Mouse (Mus musculus) kidney, postnatal 0 days (tissue): ENCODE results near the gene Fasl. TPM values are rescaled to one million over a fixed set of nuclear protein-coding genes. Genes with fewer than 3 reads are reported as not detected.

ENCODE experiments used
- ATAC-seq: fragments of 200-750 bp; cut with Nextera tagmentation; replicated peaks from 2 replicates; pipeline ENCODE4 v1.8.0; 2017; ENCODE audit warnings: low read depth, moderate number of reproducible peaks, moderate TSS enrichment, moderate library complexity; ENCODE audit not compliant: low FRiP score
- DNase-seq: peaks from one replicate; pipeline ENCODE4 v3.0.0-alpha.2; 2016; ENCODE audit warnings: low spot score
- H3K27ac ChIP-seq: fragments of 300-500 bp; sonication (generic); 2 replicates; pipeline ENCODE4 v1.5.1; 2014; ENCODE audit warnings: mild to moderate bottlenecking
- H3K27me3 ChIP-seq: fragments of 300-500 bp; sonication (generic); 2 replicates; pipeline ENCODE4 v1.6.1; 2014; ENCODE audit warnings: low read length, mixed read lengths; ENCODE audit not compliant: insufficient read depth
- H3K36me3 ChIP-seq: fragments of 300-500 bp; sonication (generic); 2 replicates; pipeline ENCODE4 v1.6.1; 2014; ENCODE audit warnings: low read length, mixed read lengths; ENCODE audit not compliant: insufficient read depth
- H3K4me1 ChIP-seq: fragments of 300-500 bp; sonication (generic); replicated peaks from 2 replicates; pipeline ENCODE4 v1.6.1; 2014; ENCODE audit warnings: antibody characterized with exemption, low read length, mixed read lengths; ENCODE audit not compliant: insufficient read depth
- H3K4me2 ChIP-seq: fragments of 300-500 bp; sonication (generic); 2 replicates; pipeline ENCODE4 v1.6.1; 2014; ENCODE audit warnings: mild to moderate bottlenecking, low read length, moderate library complexity, mixed read lengths
- H3K4me3 ChIP-seq: fragments of 300-500 bp; sonication (generic); replicated peaks from 2 replicates; pipeline ENCODE4 v1.5.1; 2014; ENCODE audit warnings: low read depth, low read length
- H3K9ac ChIP-seq: fragments of 300-500 bp; sonication (generic); 2 replicates; pipeline ENCODE4 v1.6.1; 2014; ENCODE audit warnings: low read depth, low read length
- H3K9me3 ChIP-seq: fragments of 300-500 bp; sonication (generic); replicated peaks from 2 replicates; pipeline ENCODE4 v1.6.1; 2016; ENCODE audit warnings: low read length, inconsistent platforms, mixed read lengths
- CTCF ChIP-seq: IDR thresholded peaks from 2 replicates; pipeline ENCODE4 v1.5.1; 2016; ENCODE audit warnings: antibody characterized with exemption, low read depth, mild to moderate bottlenecking, moderate library complexity
- WGBS: fragments of 180-500 bp; shearing (Covaris S2); extraction: QIAGEN DNeasy Blood & Tissue Kit; methylation state at CpG from one replicate; pipeline ENCODE4 v1.1.7; 2014; 5-methylcytosine and 5-hydroxymethylcytosine counted together
- polyA plus RNA-seq: library from polyadenylated mRNA; unstranded; fragments of >200 nt; fragmentation: Nextera tagmentation; extraction: Ambion mirVana; gene quantifications from 2 replicates; pipeline ENCODE4 v1.2.1, GENCODE M21; 2015

The Fasl gene
- polyA plus RNA-seq, 1 experiment from 2014 or later, result not detected

DNA sequence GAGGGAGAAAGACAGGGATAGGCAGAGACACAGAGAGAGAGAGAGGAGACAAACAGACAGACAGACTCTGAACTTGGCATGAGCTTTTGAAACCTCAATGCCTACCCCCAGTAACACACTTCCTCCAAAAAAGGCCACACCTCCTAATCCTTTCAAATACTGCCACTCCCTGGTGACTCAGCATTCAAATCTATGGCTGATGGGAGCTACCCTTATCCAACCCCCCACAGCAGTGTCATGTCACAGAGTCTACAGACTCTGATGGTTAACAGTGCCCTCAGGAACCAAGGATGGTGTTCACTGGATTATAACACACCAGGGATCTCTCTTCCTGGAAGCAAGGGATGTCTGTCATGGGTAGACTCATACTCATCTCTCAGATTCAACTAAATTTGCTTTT is 11.5 kb upstream of the Fasl start:
- no peak for ATAC-seq
- no peak for DNase-seq
- Histone ChIP-seq H3K27me3 (no peaks in the 10 kb centered on the region), H3K4me2 (no peak overlapping the region), H3K9ac (no peak overlapping the region), H3K27ac (no peak overlapping the region), H3K4me3 (no peak overlapping the region), H3K9me3 (no peaks in the 10 kb centered on the region), H3K4me1 (no peaks in the 10 kb centered on the region), H3K36me3 (no peaks in the 10 kb centered on the region)
- TF ChIP-seq CTCF, result no peak

DNA sequence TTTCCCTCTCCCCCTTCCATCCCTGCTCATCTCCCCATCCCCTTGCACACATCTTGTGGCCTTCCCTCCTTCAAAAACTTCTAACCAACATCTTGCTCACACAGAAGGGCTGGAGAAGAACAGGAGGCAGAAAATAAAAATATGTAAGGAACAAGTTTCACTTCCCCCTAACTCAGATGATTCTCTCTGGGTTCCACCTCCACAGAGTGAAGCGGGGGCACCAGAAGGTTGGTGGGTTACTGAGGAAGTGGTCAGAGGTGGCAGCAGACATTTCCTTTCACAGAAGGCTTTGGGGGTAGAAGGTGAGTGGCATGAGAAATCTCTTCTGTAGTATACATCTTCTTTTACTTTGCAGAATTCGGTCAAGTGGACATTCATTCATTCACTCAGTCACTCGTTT is 10.6 kb upstream of the Fasl start:
- Histone ChIP-seq H3K9ac (no peak overlapping the region), H3K27me3 (no peaks in the 10 kb centered on the region), H3K4me3 (no peak overlapping the region), H3K27ac (no peak overlapping the region), H3K4me2 (no peak overlapping the region), H3K36me3 (no peaks in the 10 kb centered on the region), H3K4me1 (no peaks in the 10 kb centered on the region), H3K9me3 (no peaks in the 10 kb centered on the region)
- no peak for TF ChIP-seq CTCF
- ATAC-seq, result no peak
- DNase-seq, result no peak
- WGBS, result 94% methylated on average over 3 of the region's 3 CpGs

DNA sequence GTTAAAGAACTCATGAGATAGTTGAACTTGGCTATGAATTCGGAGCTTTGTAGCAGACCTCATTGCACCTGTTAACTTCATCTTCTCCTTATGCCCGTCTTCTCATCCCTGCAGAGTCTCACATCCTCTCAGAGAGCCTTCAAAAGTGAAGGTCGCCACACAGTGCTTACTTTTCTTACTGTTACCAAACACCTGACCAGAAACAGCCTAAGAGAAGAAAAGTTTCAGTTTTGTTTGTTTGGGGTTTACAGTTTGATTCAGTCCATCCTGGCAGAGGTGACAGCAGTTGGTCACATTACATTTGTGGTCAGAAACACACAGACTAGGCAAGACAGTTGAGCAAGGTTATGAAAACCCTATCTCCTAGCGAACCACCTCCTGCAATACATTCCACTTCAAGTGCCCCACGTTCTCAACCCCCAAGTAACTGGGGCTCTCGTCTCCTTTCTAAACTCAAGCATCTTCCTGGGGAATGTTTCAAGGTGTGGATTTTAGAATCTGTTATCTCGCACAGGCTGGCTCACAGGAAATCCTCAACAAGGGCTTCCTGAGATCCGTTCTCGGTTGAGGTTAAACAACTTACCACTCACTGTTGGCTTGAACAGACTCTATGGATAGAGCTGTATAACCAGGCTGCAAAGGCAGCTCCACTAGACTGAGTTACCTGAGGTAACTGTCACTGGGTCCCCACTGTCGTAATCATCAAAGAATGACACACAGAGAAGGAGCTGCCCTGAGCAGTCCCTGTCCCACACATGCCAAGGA is 6.3 kb upstream of the Fasl start:
- ATAC-seq, result no peak
- no peaks in the 10 kb centered on the region for H3K9me3 ChIP-seq
- WGBS, result 78% methylated on average over 10 of the region's 10 CpGs
- no peak for DNase-seq
- H3K4me1 ChIP-seq, result no peaks in the 10 kb centered on the region
- TF ChIP-seq CTCF, result no peak
- no peak overlapping the region for H3K27ac ChIP-seq
- H3K27me3 ChIP-seq, result no peaks in the 10 kb centered on the region
- H3K9ac ChIP-seq, result no peak overlapping the region
- no peaks in the 10 kb centered on the region for H3K36me3 ChIP-seq
- H3K4me2 ChIP-seq, result no peak overlapping the region
- H3K4me3 ChIP-seq, result no peak overlapping the region

DNA sequence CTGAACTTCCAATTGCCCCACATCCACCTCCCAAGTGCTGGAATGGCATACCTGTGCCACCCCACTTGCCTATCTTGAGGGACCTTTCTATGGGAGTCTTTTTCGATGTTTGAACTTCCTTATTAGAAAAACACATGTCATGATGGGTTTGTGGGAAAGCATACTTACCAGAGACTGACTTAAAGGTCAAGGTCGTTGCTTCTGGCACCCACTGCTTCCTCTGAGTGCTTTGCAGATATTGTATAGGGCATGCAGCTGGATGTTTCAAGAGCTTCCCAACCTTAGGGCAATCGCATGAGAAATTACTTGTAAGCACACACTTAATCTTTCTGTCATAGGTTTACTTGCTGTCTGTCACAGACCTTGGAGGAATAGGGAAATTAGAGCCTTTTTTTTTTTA is 5.0 kb upstream of the Fasl start:
- H3K4me3 ChIP-seq, result no peak overlapping the region
- H3K4me1 ChIP-seq, result no peaks in the 10 kb centered on the region
- 69% methylated on average over 3 of the region's 3 CpGs for WGBS
- no peak overlapping the region for H3K27ac ChIP-seq
- ATAC-seq (no peak), DNase-seq (no peak)
- no peaks in the 10 kb centered on the region for H3K27me3 ChIP-seq
- no peaks in the 10 kb centered on the region for H3K36me3 ChIP-seq
- H3K9ac ChIP-seq, result no peak overlapping the region
- TF ChIP-seq CTCF, result no peak
- H3K4me2 ChIP-seq, result no peak overlapping the region
- H3K9me3 ChIP-seq, result no peaks in the 10 kb centered on the region

DNA sequence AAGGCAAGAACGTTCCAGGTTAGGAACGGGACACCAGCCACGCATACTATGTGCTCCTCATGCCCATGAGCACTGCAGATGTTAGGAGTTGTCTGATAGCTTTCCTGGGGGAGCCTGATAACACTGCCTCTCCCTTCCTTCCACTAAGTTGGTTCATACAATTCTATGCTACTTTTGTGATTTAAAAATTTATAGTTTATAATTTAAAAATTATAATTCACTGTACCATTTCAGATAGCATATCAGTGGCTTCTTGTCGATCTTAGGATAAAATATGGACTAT is 4.3 kb upstream of the Fasl start:
- no peak overlapping the region for H3K4me2 ChIP-seq
- H3K9me3 ChIP-seq, result no peaks in the 10 kb centered on the region
- H3K4me1 ChIP-seq, result no peaks in the 10 kb centered on the region
- no peaks in the 10 kb centered on the region for H3K27me3 ChIP-seq
- H3K9ac ChIP-seq, result no peak overlapping the region
- ATAC-seq, result no peak
- DNase-seq, result no peak
- no peak overlapping the region for H3K27ac ChIP-seq
- H3K4me3 ChIP-seq, result no peak overlapping the region
- 89% methylated on average over 4 of the region's 4 CpGs for WGBS
- H3K36me3 ChIP-seq, result no peaks in the 10 kb centered on the region
- no peak for TF ChIP-seq CTCF

DNA sequence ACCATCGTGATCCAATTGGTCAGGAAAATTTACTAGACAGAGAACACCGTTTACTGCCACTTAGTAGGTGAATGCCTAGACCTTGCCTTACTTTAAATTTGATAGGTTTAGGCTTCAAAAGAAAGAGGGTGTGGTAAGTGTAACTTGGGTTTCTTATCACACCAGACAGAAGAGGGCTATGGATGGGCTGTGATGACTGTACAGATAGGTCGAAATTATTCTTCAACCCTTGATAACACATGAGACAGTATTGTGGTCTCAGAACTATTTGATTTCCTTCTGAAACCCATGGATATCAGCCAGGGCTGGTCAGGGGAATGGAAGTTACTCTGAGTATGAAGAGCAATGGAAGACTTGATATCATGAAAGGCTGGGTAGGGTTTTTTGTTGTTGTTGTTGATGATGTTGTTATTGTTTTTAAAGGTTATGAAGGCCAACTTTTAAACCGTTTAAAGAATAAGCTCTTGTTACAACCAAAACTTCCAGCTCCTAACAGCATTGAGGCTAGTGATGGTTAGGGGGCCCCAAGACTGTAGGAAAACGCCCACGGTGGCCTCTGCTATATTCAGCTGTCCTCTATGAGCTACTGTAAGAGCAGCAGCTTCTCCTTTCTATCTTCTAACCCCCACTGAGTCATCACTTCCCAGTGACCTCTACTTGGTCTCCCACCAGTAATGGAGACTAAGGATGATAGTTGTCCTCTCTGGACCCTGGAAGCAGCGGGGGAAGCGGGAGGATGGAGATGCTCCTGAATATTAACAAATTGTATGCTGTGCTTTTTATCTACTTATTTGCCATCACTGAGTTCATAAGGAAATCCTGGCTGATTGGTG is 3.8 kb upstream of the Fasl start:
- ATAC-seq (no peak), DNase-seq (no peak)
- no peak for TF ChIP-seq CTCF
- Histone ChIP-seq H3K36me3 (no peaks in the 10 kb centered on the region), H3K4me2 (no peak overlapping the region), H3K9ac (no peak overlapping the region), H3K4me3 (no peak overlapping the region), H3K4me1 (no peaks in the 10 kb centered on the region), H3K27me3 (no peaks in the 10 kb centered on the region), H3K9me3 (no peaks in the 10 kb centered on the region), H3K27ac (no peak overlapping the region)
- 87% methylated on average over 8 of the region's 8 CpGs for WGBS

DNA sequence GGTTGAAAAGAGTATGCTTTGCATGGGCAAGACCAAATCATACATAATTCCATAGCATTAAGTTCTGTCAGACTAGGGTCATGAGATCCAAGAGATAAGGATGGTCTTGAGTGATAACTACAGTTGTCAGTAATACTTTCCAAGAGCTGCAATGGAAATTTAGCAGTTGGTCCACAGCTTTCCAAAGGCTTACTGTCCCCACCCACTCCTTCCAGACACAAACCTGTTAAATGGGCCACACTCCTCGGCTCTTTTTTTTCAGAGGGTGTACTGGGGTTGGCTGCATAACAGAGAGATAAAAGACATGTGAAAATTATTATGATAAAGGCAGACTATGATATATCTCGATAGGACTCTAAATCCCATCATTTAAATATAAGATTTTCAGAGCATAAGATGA is 5.6 kb downstream of the Fasl start:
- TF ChIP-seq CTCF, result no peak
- no peak overlapping the region for H3K27ac ChIP-seq
- no peak for ATAC-seq
- no peak overlapping the region for H3K9ac ChIP-seq
- H3K36me3 ChIP-seq, result no peaks in the 10 kb centered on the region
- DNase-seq, result no peak
- no peak overlapping the region for H3K4me2 ChIP-seq
- no peak overlapping the region for H3K4me3 ChIP-seq
- no peaks in the 10 kb centered on the region for H3K4me1 ChIP-seq
- H3K27me3 ChIP-seq, result no peaks in the 10 kb centered on the region
- H3K9me3 ChIP-seq, result no peaks in the 10 kb centered on the region
- 83% methylated on average over 2 of the region's 2 CpGs for WGBS
